Mouse (Mus musculus) small intestine, adult 2 months (tissue): Measurements from ENCODE around the gene Gab2.

Source experiments
- CTCF ChIP-seq: fragments of 200-500 bp; IDR thresholded peaks from 2 replicates; pipeline ENCODE4 v1.5.1; 2012; ENCODE audit warnings: low read depth, mild to moderate bottlenecking, control low read depth, inconsistent platforms, low read length, moderate library complexity, mixed read lengths; ENCODE audit not compliant: insufficient replicate concordance, insufficient read length; ENCODE audit errors: extremely low read depth
- POLR2A ChIP-seq: fragments of 200-500 bp; IDR thresholded peaks from 2 replicates; pipeline ENCODE4 v1.6.1; 2012; ENCODE audit warnings: low read depth, mild to moderate bottlenecking, control low read depth, inconsistent platforms, low read length, moderate library complexity

- TF ChIP-seq CTCF: no peak
- no peak for TF ChIP-seq POLR2A
Observed at GRCm38 (mm10) chr7:97041868-97042449, 39.4 kb upstream of the Gab2 start.
